Mouse (Mus musculus) liver, adult 2 months (tissue): ENCODE results near the gene Utrn.

ENCODE experiments used
- CTCF ChIP-seq: fragments of 200-500 bp; IDR thresholded peaks from 2 replicates; pipeline ENCODE4 v1.5.1; 2011; ENCODE audit warnings: low read depth, low read length, control low read depth
- POLR2A ChIP-seq: fragments of 200-500 bp; IDR thresholded peaks from 2 replicates; pipeline ENCODE4 v1.6.1; 2011; ENCODE audit warnings: low read length, control low read depth; ENCODE audit not compliant: insufficient read depth; ENCODE audit errors: extremely low read depth

DNA sequence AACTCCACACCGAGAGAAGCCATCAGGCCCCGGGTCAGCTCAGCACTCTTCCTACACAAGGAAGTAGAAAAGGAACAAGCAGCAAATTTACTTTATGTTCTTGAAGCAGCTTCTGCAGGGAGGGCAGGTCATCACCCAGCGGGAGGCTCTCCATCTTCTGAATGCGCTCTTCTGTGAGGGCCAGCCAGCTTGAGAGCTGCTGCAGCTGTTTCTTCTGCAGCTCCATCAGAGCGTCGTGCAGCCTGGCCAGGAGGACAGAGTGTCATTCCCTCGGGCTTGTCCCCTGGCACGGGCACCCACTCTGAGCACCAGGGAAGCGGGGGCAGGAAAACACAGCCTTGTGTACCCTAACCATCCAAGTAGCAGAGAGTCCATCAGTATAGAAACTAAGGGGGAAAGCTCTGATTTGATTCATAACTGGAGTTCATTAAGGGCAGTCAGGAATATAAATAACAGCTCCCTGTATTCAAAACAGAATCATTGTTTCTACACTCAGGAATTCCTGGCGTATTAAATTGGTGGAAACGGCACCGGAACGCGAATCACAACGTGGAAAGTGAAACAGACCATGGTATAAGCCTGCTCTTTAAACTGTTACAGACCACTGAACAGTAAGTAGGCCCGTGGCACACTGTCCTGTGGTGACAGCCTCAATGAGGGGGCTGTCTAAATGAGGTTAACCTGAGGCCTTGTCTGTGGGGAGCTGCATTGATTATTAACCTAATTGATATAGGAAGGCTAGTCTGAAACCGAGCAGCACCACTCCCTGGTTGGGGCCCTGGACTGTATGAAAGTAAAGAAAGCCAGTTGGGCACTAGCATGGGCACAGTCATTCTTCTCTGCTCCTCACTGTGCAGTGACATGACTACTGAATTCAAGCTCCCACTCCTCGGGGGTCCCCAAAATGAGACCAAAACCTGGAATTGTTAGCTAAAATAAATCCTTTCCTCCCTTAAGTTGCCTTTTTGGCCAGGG is 132.0 kb downstream of the Utrn start:
- TF ChIP-seq CTCF: no peak
- TF ChIP-seq POLR2A: no peak
